Mouse (Mus musculus): ENCODE data around the gene Hs3st5. TPM values are rescaled to one million over a fixed set of nuclear protein-coding genes. Genes with fewer than 3 reads are reported as not detected.
A peak's percentile ranks its signal among the peaks of the same experiment; 100 is the strongest.
"Not testable (repeated sequence)": the region's sequence is repeated elsewhere in the genome, so short reads cannot be mapped to it uniquely, and the experiment has no call there.

The Hs3st5 gene
- total RNA-seq (2017) = not detected in 2 replicates

DNA sequence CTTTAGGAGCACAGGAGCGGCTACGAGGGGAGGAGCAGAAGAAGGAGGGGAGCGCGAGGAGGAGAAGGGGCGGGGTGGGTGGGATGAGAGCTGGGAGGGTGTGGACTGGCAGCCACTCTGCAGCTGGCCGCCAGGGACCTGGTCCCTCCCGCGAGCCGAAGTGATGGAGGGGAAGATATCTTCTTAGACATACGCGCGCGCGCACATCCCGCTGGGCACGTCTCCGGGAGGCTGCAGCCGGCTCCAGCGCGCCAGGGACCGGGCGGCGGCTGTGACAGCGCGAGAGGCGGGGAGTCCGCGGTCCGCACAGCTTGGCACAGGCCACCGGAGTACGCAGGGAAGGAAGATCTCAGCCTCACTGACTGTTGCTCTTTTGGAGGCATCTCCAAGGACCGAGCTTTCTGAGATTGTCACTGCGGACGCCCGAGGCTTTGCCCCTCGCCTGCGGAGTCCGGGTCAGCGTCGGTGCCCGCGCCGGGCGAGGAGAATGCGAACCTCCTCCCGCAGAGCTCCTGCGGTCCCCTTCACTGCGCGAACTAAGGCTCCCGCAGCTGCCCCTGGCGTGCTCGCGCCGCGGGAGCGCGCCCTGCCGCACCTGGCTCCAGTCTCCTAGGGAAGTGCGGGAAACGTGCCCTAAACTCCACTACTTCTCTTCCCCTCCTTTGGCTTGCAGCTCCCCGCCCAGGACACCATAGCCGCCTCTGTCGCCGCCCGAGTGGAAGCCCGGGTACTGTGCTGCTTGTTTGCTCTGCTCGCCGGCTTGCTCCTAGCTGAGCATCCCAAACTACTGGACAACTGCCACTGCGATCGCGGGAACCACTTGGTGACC, at the start of gene Hs3st5:
Gene Hs3st5, plus strand, starts transcription at position 88 of the 829 bp plus-strand sequence.
- no peak for ATAC-seq (ENCODE audit: extremely low read depth, insufficient number of reproducible peaks, low FRiP score, poor library complexity, severe bottlenecking)

DNA sequence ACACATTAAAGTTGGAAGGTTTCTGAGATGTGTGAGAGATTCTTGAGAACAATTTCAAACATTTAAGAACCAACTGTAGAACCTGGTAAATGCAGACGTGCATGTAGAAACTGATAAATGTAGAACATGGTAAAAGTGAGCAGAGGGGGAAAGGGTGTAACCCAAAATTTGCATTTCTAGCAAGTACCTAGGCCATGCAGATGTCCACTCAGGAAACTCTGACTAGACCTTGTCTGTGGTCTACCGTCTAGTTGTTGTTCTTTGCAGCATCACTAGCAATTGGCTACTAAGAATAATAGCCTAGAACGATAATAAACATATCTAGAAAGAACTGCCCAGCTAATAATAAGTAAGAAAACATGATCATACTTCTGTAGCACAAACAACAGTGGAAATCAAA, 38.0 kb upstream of the Hs3st5 start:
- no peak for ATAC-seq (ENCODE audit: extremely low read depth, insufficient number of reproducible peaks, low FRiP score, poor library complexity, severe bottlenecking)

DNA sequence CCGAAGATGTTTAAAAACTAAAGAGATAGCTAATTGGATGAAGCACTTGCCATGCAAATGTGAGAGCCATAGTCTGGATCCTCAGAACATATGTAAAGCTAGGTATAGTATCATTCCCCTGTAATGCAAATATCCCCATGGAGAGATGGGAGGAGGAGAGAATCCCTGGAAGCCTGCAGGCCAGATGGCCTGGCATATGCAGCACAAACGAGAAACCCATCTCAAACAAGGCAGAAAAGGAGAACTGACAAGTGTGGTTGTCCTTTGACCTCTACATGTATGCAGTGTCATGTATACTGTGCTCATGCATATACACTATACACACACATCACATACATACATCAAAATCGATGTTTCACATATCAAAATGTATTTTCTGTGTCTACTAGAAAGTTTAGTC, 35.5 kb upstream of the Hs3st5 start:
- no peak for ATAC-seq (ENCODE audit: extremely low read depth, insufficient number of reproducible peaks, low FRiP score, poor library complexity, severe bottlenecking)

DNA sequence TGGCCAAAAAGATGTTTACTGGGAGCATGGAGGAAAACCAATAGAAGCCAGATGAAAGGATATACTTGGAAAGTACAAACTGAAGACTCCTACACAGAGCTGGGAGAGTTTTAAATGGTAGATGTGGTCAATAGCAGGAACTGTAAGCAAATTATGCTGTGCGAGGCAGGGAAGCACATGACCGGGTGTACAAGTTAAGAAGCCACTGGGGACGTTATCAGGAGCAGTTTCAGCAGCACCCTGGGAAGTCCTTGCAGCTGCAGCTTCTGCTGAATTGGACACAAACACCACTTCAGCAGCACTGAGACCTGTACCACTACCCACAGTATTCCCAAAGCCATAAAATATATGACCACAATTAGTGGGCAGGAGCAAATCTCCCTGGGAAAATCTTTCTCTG, 31.8 kb upstream of the Hs3st5 start:
- no peak for ATAC-seq (ENCODE audit: extremely low read depth, insufficient number of reproducible peaks, low FRiP score, poor library complexity, severe bottlenecking)

DNA sequence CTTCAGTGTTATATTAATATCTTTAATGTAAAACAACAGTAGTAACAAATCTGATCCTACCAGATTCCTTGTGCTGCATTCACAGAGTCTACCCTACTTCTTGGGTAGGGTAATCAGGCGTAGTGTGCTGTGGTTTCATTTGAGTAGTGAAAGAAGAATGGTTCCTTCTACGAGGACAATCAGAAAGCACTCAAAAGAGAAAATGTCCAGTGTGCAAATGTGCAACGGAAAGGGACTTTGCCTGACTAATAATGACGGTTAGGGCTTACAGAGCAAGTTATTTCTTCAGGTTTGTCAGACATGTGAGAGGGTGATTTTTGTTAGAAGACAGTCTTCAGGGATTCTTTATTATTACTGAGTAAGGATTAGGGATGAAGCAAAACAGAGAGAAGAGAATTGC, 29.1 kb upstream of the Hs3st5 start:
- ATAC-seq (ENCODE audit: extremely low read depth, insufficient number of reproducible peaks, low FRiP score, poor library complexity, severe bottlenecking) = no peak

DNA sequence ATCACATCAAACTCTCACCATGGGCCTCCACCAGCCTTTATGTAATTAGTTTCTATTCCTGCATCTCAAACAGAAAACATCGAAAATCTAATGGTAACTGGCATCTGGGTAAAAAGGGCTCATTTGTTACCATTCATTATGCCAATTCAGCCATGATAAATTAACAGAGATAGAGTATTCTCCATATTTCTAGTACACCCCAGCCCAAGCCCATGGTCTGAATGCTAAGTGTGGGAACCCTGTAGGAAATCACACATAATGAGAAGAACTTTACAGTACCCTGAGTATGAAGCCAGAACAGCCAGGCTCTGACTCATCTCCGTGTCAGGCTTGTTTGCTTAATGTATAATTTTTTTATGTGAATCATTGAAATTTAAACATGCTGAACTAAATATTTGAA, 23.3 kb upstream of the Hs3st5 start:
- ATAC-seq (ENCODE audit: extremely low read depth, insufficient number of reproducible peaks, low FRiP score, poor library complexity, severe bottlenecking) = no peak

DNA sequence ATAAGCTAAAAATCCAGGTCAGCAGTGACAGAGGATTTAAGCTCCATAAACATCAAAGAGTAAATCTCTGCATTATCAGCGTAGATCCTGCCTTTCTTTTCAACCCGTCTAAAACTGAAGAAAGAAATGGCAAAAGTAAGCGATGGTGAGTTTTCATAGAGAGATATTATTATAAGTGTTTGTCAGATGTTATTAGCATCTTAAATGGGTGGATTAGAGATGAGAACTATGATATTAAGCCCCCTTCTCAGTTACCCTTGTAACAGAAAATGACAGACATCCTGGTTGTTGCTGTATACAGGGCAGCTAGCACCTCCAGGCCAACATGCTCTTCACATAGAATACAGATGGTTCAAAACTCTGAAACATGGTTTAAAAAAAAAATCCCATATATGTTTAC, 22.6 kb upstream of the Hs3st5 start:
- no peak for ATAC-seq (ENCODE audit: extremely low read depth, insufficient number of reproducible peaks, low FRiP score, poor library complexity, severe bottlenecking)

DNA sequence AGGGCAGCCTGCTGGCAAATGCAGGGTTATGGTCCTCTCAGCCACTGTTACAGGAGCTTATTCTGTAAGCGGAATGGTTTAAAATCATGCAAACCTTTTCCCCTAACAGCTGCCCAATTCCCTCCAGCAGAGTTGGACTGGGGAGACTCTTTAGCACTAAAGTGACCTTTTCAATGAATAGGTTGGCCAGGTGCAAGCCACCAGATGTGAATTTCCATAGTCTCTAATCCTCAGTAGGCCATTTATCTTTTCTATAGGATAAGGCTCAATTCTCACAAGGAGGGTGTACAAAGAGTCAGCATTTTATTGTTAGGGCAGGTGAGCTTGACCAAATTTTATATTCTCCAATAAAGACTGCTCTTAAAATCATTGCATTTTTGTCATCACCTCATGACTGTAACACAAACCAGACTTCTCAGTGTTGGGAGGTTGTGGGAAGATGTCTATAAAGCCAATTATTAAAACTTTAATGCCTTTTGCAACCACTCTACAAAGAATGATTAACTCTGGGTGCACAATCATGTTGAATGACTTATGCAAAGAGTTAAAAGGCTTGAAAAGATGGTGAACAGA, 21.8 kb upstream of the Hs3st5 start:
- ATAC-seq (ENCODE audit: extremely low read depth, insufficient number of reproducible peaks, low FRiP score, poor library complexity, severe bottlenecking) = no peak

DNA sequence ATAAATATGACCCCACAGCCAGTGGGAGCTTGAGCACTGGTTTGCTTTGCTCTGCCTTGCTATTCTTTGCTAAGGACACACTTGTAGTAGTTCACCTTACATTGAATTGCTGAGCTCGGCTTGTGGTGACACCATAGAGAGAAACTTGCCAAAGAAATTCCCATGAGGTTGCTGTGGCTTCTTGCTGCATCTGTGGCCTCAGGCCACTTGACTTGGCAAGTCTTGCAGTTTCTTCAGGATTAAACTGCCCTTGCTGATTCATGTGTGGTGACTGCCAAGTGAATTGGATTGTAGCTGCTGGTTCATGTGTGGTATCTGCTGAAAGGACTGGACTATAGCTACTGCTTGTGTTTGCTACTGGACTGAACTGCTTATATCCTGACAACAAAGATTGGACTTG, 13.0 kb upstream of the Hs3st5 start:
- ATAC-seq (ENCODE audit: extremely low read depth, insufficient number of reproducible peaks, low FRiP score, poor library complexity, severe bottlenecking) = no peak

DNA sequence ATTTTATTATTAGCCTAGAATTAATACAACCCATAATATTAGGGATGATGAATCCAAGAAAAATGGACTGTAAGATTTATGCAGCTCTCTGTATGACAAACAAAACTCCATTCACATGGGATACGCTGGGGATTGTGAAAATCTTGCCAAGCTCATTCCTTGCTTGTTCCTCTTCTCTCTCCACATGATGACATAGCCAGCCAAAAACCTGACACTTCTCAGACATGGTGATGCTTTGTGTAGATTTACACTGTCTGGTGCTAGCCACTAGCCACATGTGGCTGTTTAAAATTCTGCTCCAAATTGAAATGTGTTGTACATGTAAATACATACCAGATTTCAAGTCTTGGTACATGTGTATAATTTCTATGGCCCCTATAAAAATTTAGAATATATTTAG, 6.9 kb upstream of the Hs3st5 start:
- no peak for ATAC-seq (ENCODE audit: extremely low read depth, insufficient number of reproducible peaks, low FRiP score, poor library complexity, severe bottlenecking)

DNA sequence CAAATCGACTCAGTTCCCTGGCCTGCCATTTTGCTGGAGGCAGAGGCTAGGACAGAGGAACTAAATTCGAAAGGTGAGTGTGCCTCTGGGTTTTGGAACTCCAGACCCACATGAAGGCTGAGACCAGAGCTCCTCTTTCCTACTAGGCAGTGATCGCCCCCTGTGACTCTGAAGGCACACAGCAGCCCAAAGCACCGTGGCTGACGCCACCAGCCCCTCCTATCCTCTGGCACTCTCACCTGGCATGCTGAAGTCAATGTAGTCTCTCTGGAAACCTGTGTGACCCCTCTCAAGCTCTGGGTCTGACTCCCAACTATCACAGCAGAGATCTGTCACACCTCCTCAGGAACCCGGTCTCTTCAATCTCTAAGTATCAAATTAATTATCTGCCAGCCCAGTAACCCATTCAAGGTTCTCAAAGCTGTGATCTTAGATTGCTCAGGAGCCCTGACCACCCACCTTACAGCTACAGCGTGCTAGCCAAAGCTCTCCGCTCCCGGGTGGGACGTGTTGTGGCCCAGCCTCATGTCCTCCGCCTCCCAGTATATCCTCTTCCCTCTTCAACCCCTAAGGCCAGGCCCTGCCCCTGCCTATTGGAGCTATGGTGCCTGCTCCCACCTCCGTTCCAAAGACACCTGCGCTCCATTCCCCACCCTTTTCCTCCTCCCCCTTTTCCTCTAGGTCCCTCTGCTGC, 434 bp upstream of the Hs3st5 start:
- 0 out of 2 replicates have a peak, but pooled peaks have one; percentile 3 for ATAC-seq (ENCODE audit: extremely low read depth, insufficient number of reproducible peaks, low FRiP score, poor library complexity, severe bottlenecking)

DNA sequence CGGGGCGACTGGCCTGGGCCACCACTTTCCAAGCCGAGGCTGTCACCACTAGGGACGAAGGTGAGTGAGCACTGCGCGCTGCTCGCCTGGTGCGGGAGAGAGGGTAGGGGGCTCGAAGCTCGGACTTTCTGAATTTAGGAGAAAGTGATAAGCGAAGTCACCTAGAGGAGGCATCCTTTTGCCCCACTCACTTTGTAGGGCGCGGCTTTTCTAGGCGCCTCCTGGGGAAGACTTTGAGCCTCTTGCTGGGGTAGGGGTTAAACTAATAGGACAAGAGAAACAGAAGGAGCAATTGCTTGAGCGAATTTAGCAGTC, 899 bp downstream of the Hs3st5 start:
- ATAC-seq (ENCODE audit: extremely low read depth, insufficient number of reproducible peaks, low FRiP score, poor library complexity, severe bottlenecking) = no peak

DNA sequence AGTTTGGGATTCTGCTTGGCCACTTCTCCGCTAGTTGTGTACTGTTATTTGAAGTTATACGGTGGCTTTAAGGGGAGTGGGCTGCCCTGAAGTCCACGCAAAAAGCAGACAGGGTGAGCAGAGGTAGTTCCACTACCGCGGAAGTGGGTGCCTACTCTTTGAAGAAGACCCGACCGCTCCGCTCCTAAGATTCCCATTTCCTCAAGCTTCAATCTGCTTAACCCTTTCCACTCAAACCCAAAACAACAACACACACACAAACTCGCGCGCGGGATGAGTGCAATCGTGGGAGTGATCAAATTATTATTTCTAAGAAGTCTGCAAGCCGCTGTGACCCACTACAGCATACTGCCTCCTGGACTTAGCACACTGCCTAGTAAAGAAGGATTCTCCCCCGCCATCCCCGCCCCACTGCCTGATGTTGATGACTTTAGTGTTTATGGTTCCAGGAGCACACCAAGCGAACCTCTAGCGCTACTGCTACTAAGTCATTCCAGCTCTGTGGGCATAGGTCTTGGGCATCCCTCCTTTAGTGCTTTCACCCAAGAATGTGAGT, 1.5 kb downstream of the Hs3st5 start:
- ATAC-seq (ENCODE audit: extremely low read depth, insufficient number of reproducible peaks, low FRiP score, poor library complexity, severe bottlenecking) = no peak

DNA sequence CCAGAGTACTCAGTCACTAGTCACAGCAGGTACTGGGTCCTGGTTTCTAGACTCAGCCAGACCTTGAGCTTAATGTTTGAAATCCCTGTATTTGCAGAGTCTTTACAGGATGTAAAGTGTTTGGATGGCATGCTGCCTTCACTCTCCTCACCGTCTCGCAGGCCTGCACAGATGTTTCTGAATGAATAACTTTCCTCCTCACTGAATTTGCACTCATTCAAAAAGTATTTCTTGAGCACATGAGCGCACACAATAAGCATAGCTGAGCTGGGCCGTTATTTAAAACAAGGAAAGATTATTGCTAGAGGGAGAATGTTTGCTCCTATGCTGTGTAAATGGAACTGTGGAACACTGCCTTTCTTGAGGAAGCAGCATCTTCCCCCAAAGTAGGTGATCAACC, 2.9 kb downstream of the Hs3st5 start:
- no peak for ATAC-seq (ENCODE audit: extremely low read depth, insufficient number of reproducible peaks, low FRiP score, poor library complexity, severe bottlenecking)

DNA sequence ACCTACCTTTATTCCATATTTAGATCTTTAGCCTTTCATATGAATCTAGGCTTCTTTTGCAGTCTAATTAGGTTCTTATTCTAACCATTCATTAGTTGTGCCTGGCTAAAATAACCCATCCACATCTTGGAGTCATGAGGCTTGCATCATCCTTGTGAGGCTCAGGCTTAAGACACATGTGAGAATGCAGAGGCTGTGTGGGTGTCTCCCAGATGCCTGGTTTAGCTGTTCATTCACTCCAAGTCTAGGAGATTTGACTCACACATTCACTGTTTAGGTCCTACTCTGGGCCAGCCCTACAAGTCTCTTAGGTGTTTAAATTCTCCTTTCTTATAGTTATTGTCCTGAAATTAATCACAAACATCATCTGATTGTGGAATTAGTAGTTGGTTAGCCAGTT, 17.3 kb downstream of the Hs3st5 start:
- ATAC-seq (ENCODE audit: extremely low read depth, insufficient number of reproducible peaks, low FRiP score, poor library complexity, severe bottlenecking) = no peak

DNA sequence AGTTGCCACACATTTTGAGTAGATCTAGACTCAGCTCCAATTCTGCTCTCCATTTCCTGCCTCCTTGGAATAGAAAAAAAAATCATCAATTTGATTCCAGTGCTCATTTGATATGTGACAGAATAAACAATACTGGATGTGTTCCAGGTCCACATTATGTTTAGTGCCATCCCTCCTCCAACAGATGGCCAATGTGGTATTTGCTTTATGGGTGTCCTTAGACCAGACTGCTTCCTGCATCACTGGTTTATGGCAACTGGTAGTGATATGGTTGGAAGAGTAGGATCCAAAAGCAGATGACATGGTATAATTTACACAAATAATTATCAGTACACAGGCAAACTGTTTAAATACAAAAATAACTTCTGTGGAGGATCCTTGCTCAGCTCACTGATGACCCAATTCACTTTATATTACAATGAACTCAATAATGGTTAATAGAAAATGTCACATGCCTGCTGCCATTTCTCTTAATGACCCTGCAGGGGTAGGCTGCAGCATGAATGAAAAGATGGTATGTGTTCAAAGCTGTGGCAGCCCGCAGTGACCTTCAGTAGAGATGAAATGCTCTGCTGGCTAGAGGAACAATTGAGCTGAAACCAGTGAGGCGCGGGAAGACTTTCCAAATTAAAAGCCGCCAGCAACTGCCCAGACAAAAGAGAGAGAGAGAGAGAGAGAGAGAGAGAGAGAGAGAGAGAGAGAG, 27.2 kb downstream of the Hs3st5 start:
- ATAC-seq (ENCODE audit: extremely low read depth, insufficient number of reproducible peaks, low FRiP score, poor library complexity, severe bottlenecking) = no peak

DNA sequence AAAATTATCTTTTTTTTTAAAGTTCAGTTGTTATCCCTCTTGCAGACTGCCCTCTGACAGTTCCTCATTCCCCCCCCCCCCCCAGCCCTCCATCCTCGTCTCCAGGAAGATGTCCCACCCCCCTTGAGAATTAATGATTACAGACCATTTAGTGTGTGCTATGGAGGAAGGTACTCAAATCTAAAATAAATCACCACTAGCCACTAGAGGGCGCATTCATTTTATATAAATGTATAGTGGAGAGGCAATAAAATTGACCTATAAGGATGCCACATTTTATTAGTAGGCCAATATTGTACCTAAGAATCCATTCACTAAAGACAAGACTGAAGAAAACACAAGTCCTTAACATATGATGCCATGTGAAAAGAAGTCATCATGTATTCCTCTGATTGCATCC, 40.0 kb downstream of the Hs3st5 start:
- ATAC-seq (ENCODE audit: extremely low read depth, insufficient number of reproducible peaks, low FRiP score, poor library complexity, severe bottlenecking) = no peak

DNA sequence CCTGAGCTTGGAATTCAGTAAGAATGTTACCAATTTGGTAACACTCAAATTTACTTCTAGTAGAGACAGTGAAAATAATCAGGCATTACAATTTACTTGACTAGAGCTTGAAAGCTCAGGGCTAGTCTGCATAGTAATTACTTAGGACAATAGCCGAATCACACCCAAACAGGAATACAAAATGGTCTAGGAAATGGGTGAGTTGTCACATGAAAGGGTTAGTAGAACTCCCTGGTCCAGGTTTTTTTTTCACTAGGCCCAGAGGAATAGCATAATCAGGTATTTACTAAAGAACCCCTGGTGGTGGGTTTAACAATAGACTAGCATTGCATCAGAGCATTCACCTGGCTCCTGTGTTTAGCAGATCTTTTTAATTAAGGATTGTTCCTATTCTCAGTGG, 41.1 kb downstream of the Hs3st5 start:
- ATAC-seq (ENCODE audit: extremely low read depth, insufficient number of reproducible peaks, low FRiP score, poor library complexity, severe bottlenecking) = not testable (repeated sequence)

DNA sequence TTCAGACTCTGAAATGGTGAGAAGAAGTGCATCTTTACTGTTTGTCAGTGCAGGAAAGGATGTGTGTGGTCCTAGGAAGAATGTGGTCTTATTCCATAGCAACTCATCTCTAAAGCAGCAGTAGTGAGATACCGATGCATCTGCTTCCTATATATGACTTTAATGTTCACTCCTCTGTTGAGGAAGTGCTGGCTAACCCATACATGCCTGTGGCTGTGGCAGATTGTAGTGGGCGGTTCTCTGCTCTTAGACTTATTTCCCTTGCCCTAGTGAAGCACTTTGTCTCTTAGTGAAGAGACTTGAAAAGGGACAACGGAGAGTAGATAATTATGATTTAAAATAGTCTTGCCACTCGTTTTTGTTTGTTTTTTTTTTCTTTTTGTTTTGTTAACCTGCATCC, 47.4 kb downstream of the Hs3st5 start:
- no peak for ATAC-seq (ENCODE audit: extremely low read depth, insufficient number of reproducible peaks, low FRiP score, poor library complexity, severe bottlenecking)
